Mouse (Mus musculus): ENCODE data around the gene H2al1g. TPM values are rescaled to one million over a fixed set of nuclear protein-coding genes. Genes with fewer than 3 reads are reported as not detected.
"Not testable (repeated sequence)": the region's sequence is repeated elsewhere in the genome, so short reads cannot be mapped to it uniquely, and the experiment has no call there.

Gene H2al1g
- not detected in 2 replicates for polyA plus RNA-seq (2015; fragmentation: Nextera tagmentation; extraction: Ambion mirVana)

DNA sequence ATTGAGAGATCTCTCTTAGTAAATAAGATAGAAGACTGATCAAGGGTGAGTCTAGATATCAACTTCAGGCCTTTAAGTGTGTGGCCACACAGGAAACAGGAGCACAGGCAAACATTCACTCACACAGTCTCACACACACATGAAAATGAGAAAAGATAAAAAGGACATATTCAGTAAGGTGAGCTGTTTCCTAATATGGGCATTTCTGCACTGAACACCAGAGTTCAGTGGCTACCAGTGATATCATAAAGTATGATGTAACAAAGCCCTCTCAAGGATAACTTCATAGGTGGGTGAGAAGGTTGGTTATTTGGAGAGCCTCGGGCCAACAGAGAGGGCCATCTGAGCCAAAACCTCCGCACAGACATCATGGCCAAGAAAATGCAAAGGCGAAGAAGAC lies at the start of gene H2al1g:
TSS of gene H2al1g (plus strand) at position 301 of the 400 bp plus-strand sequence.
- not testable (repeated sequence) for H3K4me3 ChIP-seq; H3K27ac ChIP-seq; H3K4me2 ChIP-seq; H3K9me3 ChIP-seq (replicated peaks); ATAC-seq (replicated peaks; ENCODE audit: insufficient number of reproducible peaks, insufficient read depth, low FRiP score, low read depth); H3K36me3 ChIP-seq; H3K27me3 ChIP-seq; H3K9ac ChIP-seq; H3K4me1 ChIP-seq (replicated peaks)
- WGBS: no CpG with 5 or more reads among the region's 3 CpGs

- no peak overlapping the region for H3K9ac ChIP-seq
- no peak for ATAC-seq (replicated peaks; ENCODE audit: insufficient number of reproducible peaks, insufficient read depth, low FRiP score, low read depth)
- no peaks in the 10 kb centered on the region for H3K9me3 ChIP-seq (replicated peaks)
- 67% methylated on average over 3 of the region's 3 CpGs for WGBS
- H3K4me2 ChIP-seq: no peak overlapping the region
- H3K36me3 ChIP-seq: no peaks in the 10 kb centered on the region
- no peak overlapping the region for H3K27ac ChIP-seq
- peaks cover 5% of the 10 kb centered on the region; the same call in 1 of the 2 replicates for H3K27me3 ChIP-seq
- H3K4me3 ChIP-seq: no peak overlapping the region
- no peaks in the 10 kb centered on the region for H3K4me1 ChIP-seq (replicated peaks)
Measured at GRCm38 (mm10) chrX:11269074-11269473, 49.0 kb upstream of the H2al1g start.

DNA sequence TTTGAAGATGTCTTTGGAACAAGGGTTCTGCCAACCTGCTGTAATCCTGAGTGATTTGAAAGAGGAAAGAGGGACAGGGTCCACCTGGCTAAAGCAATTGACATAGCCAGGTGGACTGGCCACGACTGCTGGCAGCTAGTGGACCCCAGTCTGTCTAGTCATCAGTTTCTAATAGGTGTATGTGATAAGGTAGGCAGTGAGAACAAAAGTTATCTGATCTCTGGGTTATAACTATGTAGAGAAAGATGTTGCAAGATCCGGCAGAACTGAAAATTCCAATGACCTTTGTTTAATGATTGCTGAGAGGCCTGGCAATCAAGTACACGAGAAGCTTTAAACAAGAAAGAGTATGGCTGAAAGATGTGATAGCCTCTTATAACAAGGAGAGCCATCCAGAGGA lies 44.9 kb upstream of the H2al1g start:
- WGBS: 63% methylated on average over 3 of the region's 3 CpGs
- no peak overlapping the region for H3K4me3 ChIP-seq
- no peaks in the 10 kb centered on the region for H3K36me3 ChIP-seq

DNA sequence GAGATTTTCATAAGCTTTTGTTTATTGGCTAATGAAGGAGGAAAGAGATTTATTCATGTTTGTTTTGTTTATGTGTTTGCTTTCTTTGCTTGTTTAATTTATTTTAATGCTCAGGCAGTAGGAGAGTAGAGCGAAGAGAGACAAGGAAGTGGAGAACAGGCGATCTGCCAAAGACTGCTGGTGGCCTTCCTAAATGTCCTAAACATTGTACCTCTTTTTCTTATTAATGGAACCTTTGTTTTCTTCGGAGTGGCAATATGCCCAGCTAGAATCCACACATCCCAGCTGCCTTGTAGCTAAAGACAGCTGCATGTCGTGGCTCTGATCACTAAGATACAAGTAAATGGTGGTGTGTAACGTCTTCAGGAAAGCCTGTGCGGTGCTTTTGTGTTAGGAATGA lies 41.0 kb upstream of the H2al1g start:
- Histone ChIP-seq H3K4me2 (no peak overlapping the region), H3K9ac (no peak overlapping the region), H3K27ac (no peak overlapping the region), H3K9me3 (replicated peaks) (no peaks in the 10 kb centered on the region), H3K4me3 (no peak overlapping the region), H3K27me3 (peaks cover 5% of the 10 kb centered on the region), H3K36me3 (no peaks in the 10 kb centered on the region), H3K4me1 (replicated peaks) (no peaks in the 10 kb centered on the region)
- 68% methylated on average over 6 of the region's 6 CpGs for WGBS
- no peak for ATAC-seq (replicated peaks; ENCODE audit: insufficient number of reproducible peaks, insufficient read depth, low FRiP score, low read depth)

More for the DNA sequence above, 44.9 kb upstream of the H2al1g start:
- Histone ChIP-seq H3K4me1 (replicated peaks) (no peaks in the 10 kb centered on the region), H3K9ac (no peak overlapping the region), H3K27me3 (peaks cover 5% of the 10 kb centered on the region), H3K9me3 (replicated peaks) (no peaks in the 10 kb centered on the region), H3K27ac (no peak overlapping the region), H3K4me2 (no peak overlapping the region)
- ATAC-seq (replicated peaks; ENCODE audit: insufficient number of reproducible peaks, insufficient read depth, low FRiP score, low read depth): no peak

DNA sequence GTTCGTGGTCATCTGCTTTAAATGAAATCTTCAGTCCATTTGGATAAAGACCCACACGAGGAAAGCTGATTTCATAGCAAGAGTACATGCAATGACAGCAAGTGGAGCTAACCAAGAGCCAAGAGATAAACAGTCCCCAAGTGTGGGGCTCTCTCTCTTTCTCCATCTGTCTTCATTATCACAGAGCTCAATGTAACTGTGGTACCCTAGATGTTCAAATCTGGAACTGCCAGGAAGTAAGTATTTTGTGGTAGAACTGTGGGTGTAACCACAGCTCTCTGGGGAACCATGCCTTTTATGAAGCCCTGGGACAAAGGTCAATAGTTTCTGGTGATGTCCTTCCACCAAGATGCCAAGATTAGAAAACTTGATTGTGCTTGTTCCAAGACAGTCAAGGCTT lies 37.3 kb upstream of the H2al1g start:
- no peaks in the 10 kb centered on the region; the same call in 1 of the 2 replicates for H3K27me3 ChIP-seq
- H3K4me1 ChIP-seq (replicated peaks): no peaks in the 10 kb centered on the region
- no peaks in the 10 kb centered on the region for H3K36me3 ChIP-seq
- no peak overlapping the region for H3K9ac ChIP-seq
- WGBS: 45% methylated on average over 2 of the region's 2 CpGs
- no peak overlapping the region for H3K4me2 ChIP-seq
- ATAC-seq (replicated peaks; ENCODE audit: insufficient number of reproducible peaks, insufficient read depth, low FRiP score, low read depth): no peak
- H3K27ac ChIP-seq: no peak overlapping the region
- no peaks in the 10 kb centered on the region for H3K9me3 ChIP-seq (replicated peaks)
- H3K4me3 ChIP-seq: no peak overlapping the region

- WGBS: 44% methylated on average over 14 of the region's 14 CpGs
Measured at GRCm38 (mm10) chrX:11288306-11288882, 29.7 kb upstream of the H2al1g start.

GRCm38 (mm10) chrX:11289244-11289643 lies 28.8 kb upstream of the H2al1g start:
- Histone ChIP-seq H3K27ac (no peak overlapping the region), H3K36me3 (no peaks in the 10 kb centered on the region), H3K27me3 (peaks cover 5% of the 10 kb centered on the region; the same call in 1 of the 2 replicates), H3K4me3 (no peak overlapping the region), H3K4me2 (no peak overlapping the region), H3K9ac (no peak overlapping the region), H3K4me1 (replicated peaks) (peaks cover 3% of the 10 kb centered on the region; the same call in 1 of the 2 replicates), H3K9me3 (replicated peaks) (no peaks in the 10 kb centered on the region)
- no peak for ATAC-seq (replicated peaks; ENCODE audit: insufficient number of reproducible peaks, insufficient read depth, low FRiP score, low read depth)
- 62% methylated on average over 4 of the region's 4 CpGs for WGBS

More at GRCm38 (mm10) chrX:11288306-11288882, 29.7 kb upstream of the H2al1g start:
- no peak for ATAC-seq (replicated peaks; ENCODE audit: insufficient number of reproducible peaks, insufficient read depth, low FRiP score, low read depth)
- Histone ChIP-seq H3K4me3 (no peak overlapping the region), H3K4me2 (no peak overlapping the region), H3K4me1 (replicated peaks) (peaks cover 3% of the 10 kb centered on the region; the same call in 1 of the 2 replicates), H3K9ac (no peak overlapping the region), H3K9me3 (replicated peaks) (no peaks in the 10 kb centered on the region), H3K27ac (no peak overlapping the region), H3K27me3 (peaks cover 5% of the 10 kb centered on the region; the same call in 1 of the 2 replicates), H3K36me3 (no peaks in the 10 kb centered on the region)

DNA sequence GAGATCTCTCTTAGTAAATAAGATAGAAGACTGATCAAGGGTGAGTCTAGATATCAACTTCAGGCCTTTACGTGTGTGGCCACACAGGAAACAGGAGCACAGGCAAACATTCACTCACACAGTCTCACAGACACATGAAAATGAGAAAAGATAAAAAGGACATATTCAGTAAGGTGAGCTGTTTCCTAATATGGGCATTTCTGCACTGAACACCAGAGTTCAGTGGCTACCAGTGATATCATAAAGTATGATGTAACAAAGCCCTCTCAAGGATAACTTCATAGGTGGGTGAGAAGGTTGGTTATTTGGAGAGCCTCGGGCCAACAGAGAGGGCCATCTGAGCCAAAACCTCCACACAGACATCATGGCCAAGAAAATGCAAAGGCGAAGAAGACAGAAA lies 19.1 kb upstream of the H2al1g start, which contains the start of gene H2al1a:
TSS of gene H2al1a (plus strand) at position 301 of the 400 bp plus-strand sequence.
- H3K36me3 ChIP-seq; H3K27me3 ChIP-seq; H3K9ac ChIP-seq; H3K4me3 ChIP-seq; ATAC-seq (replicated peaks; ENCODE audit: insufficient number of reproducible peaks, insufficient read depth, low FRiP score, low read depth); H3K4me1 ChIP-seq (replicated peaks); H3K27ac ChIP-seq; H3K9me3 ChIP-seq (replicated peaks); H3K4me2 ChIP-seq: not testable (repeated sequence)
- WGBS: no CpG with 5 or more reads among the region's 3 CpGs

GRCm38 (mm10) chrX:11302132-11302531 lies 15.9 kb upstream of the H2al1g start, which contains the start of gene H2al1b:
H2al1b (plus strand) TSS chrX:11302432.
- not testable (repeated sequence) for H3K4me3 ChIP-seq; H3K4me1 ChIP-seq (replicated peaks); H3K9me3 ChIP-seq (replicated peaks); H3K27me3 ChIP-seq; H3K4me2 ChIP-seq; H3K9ac ChIP-seq; H3K27ac ChIP-seq; H3K36me3 ChIP-seq; ATAC-seq (replicated peaks; ENCODE audit: insufficient number of reproducible peaks, insufficient read depth, low FRiP score, low read depth)
- WGBS: 77% methylated on average over 1 of the region's 3 CpGs

GRCm38 (mm10) chrX:11305355-11305754 lies 12.7 kb upstream of the H2al1g start, which contains the start of gene H2al1c:
H2al1c (plus strand) TSS chrX:11305655.
- not testable (repeated sequence) for H3K9ac ChIP-seq; H3K27ac ChIP-seq; H3K4me3 ChIP-seq; H3K36me3 ChIP-seq; H3K9me3 ChIP-seq (replicated peaks); H3K4me1 ChIP-seq (replicated peaks); ATAC-seq (replicated peaks; ENCODE audit: insufficient number of reproducible peaks, insufficient read depth, low FRiP score, low read depth); H3K4me2 ChIP-seq; H3K27me3 ChIP-seq
- 100% methylated on average over 1 of the region's 6 CpGs for WGBS

- no CpG with 5 or more reads among the region's 6 CpGs for WGBS
- H3K4me1 ChIP-seq (replicated peaks); H3K36me3 ChIP-seq: not testable (repeated sequence)
Measured at GRCm38 (mm10) chrX:11308524-11308923, 9.5 kb upstream of the H2al1g start, which contains the start of gene H2al1d. H2al1d (plus strand) TSS chrX:11308824.

DNA sequence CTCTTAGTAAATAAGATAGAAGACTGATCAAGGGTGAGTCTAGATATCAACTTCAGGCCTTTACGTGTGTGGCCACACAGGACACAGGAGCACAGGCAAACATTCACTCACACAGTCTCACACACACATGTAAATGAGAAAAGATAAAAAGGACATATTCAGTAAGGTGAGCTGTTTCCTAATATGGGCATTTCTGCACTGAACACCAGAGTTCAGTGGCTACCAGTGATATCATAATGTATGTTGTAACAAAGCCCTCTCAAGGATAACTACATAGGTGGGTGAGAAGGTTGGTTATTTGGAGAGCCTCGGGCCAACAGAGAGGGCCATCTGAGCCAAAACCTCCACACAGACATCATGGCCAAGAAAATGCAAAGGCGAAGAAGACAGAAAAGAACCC lies 6.4 kb upstream of the H2al1g start, which contains the start of gene H2al1e:
TSS of gene H2al1e (plus strand) at position 301 of the 400 bp plus-strand sequence.
- not testable (repeated sequence) for H3K9me3 ChIP-seq (replicated peaks); H3K4me2 ChIP-seq; H3K9ac ChIP-seq; H3K4me3 ChIP-seq; H3K36me3 ChIP-seq; H3K4me1 ChIP-seq (replicated peaks); ATAC-seq (replicated peaks; ENCODE audit: insufficient number of reproducible peaks, insufficient read depth, low FRiP score, low read depth); H3K27ac ChIP-seq; H3K27me3 ChIP-seq
- WGBS: no CpG with 5 or more reads among the region's 3 CpGs

More at GRCm38 (mm10) chrX:11308524-11308923, 9.5 kb upstream of the H2al1g start, which contains the start of gene H2al1d:
- H3K9me3 ChIP-seq (replicated peaks); ATAC-seq (replicated peaks; ENCODE audit: insufficient number of reproducible peaks, insufficient read depth, low FRiP score, low read depth); H3K4me3 ChIP-seq; H3K9ac ChIP-seq; H3K27ac ChIP-seq; H3K27me3 ChIP-seq; H3K4me2 ChIP-seq: not testable (repeated sequence)
